Mouse (Mus musculus) intestine, postnatal 0 days (tissue): ENCODE measurements around the gene Prmt3. TPM values are rescaled to one million over a fixed set of nuclear protein-coding genes. Genes with fewer than 3 reads are reported as not detected.

Experiments used
- ATAC-seq: fragments of 200-750 bp; cut with Nextera tagmentation; 2 replicates; pipeline ENCODE4 v1.8.0; 2017; ENCODE audit warnings: mild to moderate bottlenecking, moderate TSS enrichment, moderate library complexity
- H3K27ac ChIP-seq: fragments of 300-500 bp; sonication (generic); 2 replicates; pipeline ENCODE4 v1.5.1; 2014; ENCODE audit warnings: mild to moderate bottlenecking, low read depth, low read length, moderate library complexity
- H3K27me3 ChIP-seq: fragments of 300-500 bp; sonication (generic); replicated peaks from 2 replicates; pipeline ENCODE4 v1.6.1; 2014; ENCODE audit warnings: low read length, mixed read lengths; ENCODE audit not compliant: control insufficient read depth, insufficient read depth
- H3K36me3 ChIP-seq: fragments of 300-500 bp; sonication (generic); 2 replicates; pipeline ENCODE4 v1.6.1; 2014; ENCODE audit warnings: mild to moderate bottlenecking, moderate library complexity; ENCODE audit not compliant: control insufficient read depth, insufficient read depth
- H3K4me1 ChIP-seq: fragments of 300-500 bp; sonication (generic); replicated peaks from 2 replicates; pipeline ENCODE4 v1.6.1; 2014; ENCODE audit warnings: antibody characterized with exemption, low read length, mixed read lengths; ENCODE audit not compliant: control insufficient read depth, insufficient read depth
- H3K4me2 ChIP-seq: fragments of 300-500 bp; sonication (generic); replicated peaks from 2 replicates; pipeline ENCODE4 v1.6.1; 2014; ENCODE audit warnings: low read depth, mild to moderate bottlenecking, moderate library complexity
- H3K4me3 ChIP-seq: fragments of 300-500 bp; sonication (generic); 2 replicates; pipeline ENCODE4 v1.5.1; 2014; ENCODE audit warnings: low read depth, low read length
- H3K9ac ChIP-seq: fragments of 300-500 bp; sonication (generic); 2 replicates; pipeline ENCODE4 v1.6.1; 2014; ENCODE audit warnings: mild to moderate bottlenecking, low read depth, low read length
- H3K9me3 ChIP-seq: fragments of 300-500 bp; sonication (generic); 2 replicates; pipeline ENCODE4 v1.6.1; 2016; ENCODE audit warnings: mixed run types; ENCODE audit not compliant: control insufficient read depth
- CTCF ChIP-seq: sonication (generic); IDR thresholded peaks from 2 replicates; pipeline ENCODE4 v1.5.1; 2016; ENCODE audit warnings: low read depth, mild to moderate bottlenecking, control low read depth, antibody characterized with exemption, moderate library complexity
- WGBS: fragments of 180-500 bp; shearing (Covaris S2); extraction: QIAGEN DNeasy Blood & Tissue Kit; methylation state at CpG from one replicate; pipeline ENCODE4 v1.1.7; 2014; 5-methylcytosine and 5-hydroxymethylcytosine counted together
- polyA plus RNA-seq: library from polyadenylated mRNA; unstranded; fragments of >200 nt; fragmentation: Nextera tagmentation; extraction: Ambion mirVana; gene quantifications from 2 replicates; pipeline ENCODE4 v1.2.1, GENCODE M21; 2015

Gene Prmt3
- polyA plus RNA-seq, 1 experiment from 2014 or later: 16.9 TPM

- H3K36me3 ChIP-seq: peaks cover 22% of the 10 kb centered on the region
- H3K4me2 ChIP-seq: no peak overlapping the region
- TF ChIP-seq CTCF: no peak
- no peak overlapping the region for H3K9ac ChIP-seq
- H3K27ac ChIP-seq: no peak overlapping the region
- H3K4me3 ChIP-seq: no peak overlapping the region
- 77% methylated on average over 5 of the region's 5 CpGs for WGBS
- H3K4me1 ChIP-seq: no peaks in the 10 kb centered on the region
- no peaks in the 10 kb centered on the region for H3K9me3 ChIP-seq
- no peak for ATAC-seq
- H3K27me3 ChIP-seq: no peaks in the 10 kb centered on the region
Observed at GRCm38 (mm10) chr7:49857347-49857746, 79.2 kb downstream of the Prmt3 start.

DNA sequence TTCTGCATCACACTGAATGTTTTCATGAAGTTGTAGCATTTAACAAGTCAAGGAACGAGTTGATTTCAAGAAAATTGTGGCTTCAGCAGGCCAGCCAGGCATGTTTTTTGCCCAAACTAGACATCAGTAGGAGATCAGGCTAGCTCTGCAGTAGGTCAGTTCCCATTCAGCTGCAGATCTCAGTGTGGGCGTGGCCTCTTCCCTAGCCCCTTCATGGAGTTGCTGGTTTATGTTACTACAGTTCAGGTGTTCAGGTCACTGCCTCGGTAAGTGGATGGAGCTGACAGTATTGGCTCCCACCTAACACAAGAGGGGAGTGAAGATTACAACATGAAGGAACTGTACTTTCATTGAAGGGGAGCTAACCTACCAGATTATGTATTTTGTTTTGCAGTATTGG is 80.1 kb downstream of the Prmt3 start:
- Histone ChIP-seq H3K36me3 (peaks cover 22% of the 10 kb centered on the region), H3K27me3 (no peaks in the 10 kb centered on the region), H3K27ac (no peak overlapping the region), H3K9me3 (no peaks in the 10 kb centered on the region), H3K4me1 (no peaks in the 10 kb centered on the region), H3K9ac (no peak overlapping the region), H3K4me3 (no peak overlapping the region), H3K4me2 (no peak overlapping the region)
- 78% methylated on average over 3 of the region's 3 CpGs for WGBS
- ATAC-seq: no peak
- no peak for TF ChIP-seq CTCF

DNA sequence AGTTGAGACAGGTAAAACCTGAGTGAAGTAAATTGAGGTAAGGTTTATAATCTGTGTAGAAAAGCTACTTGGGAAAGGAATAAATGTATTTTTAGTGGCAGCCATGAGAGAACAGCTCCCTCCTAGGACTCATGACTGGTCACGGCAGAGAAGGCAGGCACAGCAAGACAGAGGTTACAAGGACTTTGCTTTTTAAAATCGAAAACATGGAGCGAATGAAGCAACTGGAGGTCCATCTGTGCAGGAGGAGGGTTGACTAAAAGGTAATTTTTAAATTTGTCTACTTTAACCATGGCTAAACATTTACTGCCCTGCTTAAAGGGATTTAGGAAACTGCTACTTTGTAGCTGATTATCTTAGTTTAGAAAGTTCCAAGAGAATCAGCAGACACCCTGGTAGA is 81.7 kb downstream of the Prmt3 start:
- H3K4me3 ChIP-seq: no peak overlapping the region
- no peak overlapping the region for H3K4me2 ChIP-seq
- no peak for TF ChIP-seq CTCF
- H3K36me3 ChIP-seq: peaks cover 22% of the 10 kb centered on the region
- no peak overlapping the region for H3K9ac ChIP-seq
- H3K27ac ChIP-seq: no peak overlapping the region
- no peak for ATAC-seq
- H3K27me3 ChIP-seq: no peaks in the 10 kb centered on the region
- no peaks in the 10 kb centered on the region for H3K9me3 ChIP-seq
- WGBS: 97% methylated on average over 3 of the region's 3 CpGs
- no peaks in the 10 kb centered on the region for H3K4me1 ChIP-seq

GRCm38 (mm10) chr7:49861196-49861595 is 83.0 kb downstream of the Prmt3 start:
- ATAC-seq: no peak
- no peak overlapping the region for H3K4me3 ChIP-seq
- TF ChIP-seq CTCF: no peak
- no peaks in the 10 kb centered on the region for H3K4me1 ChIP-seq
- peaks cover 22% of the 10 kb centered on the region for H3K36me3 ChIP-seq
- no peaks in the 10 kb centered on the region for H3K27me3 ChIP-seq
- no peaks in the 10 kb centered on the region for H3K9me3 ChIP-seq
- H3K4me2 ChIP-seq: no peak overlapping the region
- no peak overlapping the region for H3K9ac ChIP-seq
- H3K27ac ChIP-seq: no peak overlapping the region
- WGBS: 96% methylated on average over 2 of the region's 2 CpGs

DNA sequence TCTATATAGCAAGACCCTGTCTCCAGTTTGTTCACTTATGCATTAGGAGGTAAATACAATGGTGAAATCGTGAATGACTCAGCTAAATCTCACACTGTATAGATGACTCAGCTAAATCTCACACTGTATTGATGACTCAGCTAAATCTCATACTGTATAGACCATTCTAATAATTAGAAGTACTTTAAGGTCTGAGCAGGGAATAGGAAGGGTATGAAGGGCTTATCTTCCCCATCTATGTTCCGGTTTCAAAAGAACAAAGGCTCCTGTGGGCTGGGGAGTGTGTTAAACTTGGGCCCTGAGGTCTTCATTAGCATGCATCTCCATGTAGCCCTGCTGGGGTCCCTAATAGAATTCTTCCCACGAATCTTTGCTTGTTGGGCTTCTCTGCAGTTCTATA is 85.6 kb downstream of the Prmt3 start:
- Histone ChIP-seq H3K27me3 (no peaks in the 10 kb centered on the region), H3K4me3 (no peak overlapping the region), H3K9me3 (no peaks in the 10 kb centered on the region), H3K36me3 (peaks cover 10% of the 10 kb centered on the region; the same call in 1 of the 2 replicates), H3K4me1 (no peaks in the 10 kb centered on the region), H3K27ac (no peak overlapping the region), H3K9ac (no peak overlapping the region), H3K4me2 (no peak overlapping the region)
- 74% methylated on average over 3 of the region's 3 CpGs for WGBS
- ATAC-seq: no peak
- TF ChIP-seq CTCF: no peak

DNA sequence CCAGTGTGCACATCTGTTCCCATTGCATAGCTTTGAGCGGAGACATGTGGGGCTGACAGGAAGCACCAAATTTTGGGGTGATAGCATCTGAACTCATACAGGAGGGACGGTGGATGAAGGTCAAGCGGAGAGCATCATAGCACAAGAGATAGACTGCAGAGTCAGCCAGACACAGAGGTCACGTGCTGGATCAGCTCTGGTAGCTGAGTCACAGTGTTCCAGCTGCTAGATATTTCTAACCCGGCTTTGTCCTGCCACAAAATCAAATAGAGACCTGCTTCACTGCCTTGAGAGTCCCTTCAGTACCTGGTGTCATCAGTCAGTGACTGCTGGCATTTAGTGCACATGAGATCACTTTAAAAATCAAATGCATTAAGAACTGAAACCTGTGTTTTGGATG is 91.5 kb downstream of the Prmt3 start:
- Histone ChIP-seq H3K4me3 (no peak overlapping the region), H3K36me3 (no peaks in the 10 kb centered on the region), H3K9ac (no peak overlapping the region), H3K4me2 (no peak overlapping the region), H3K27ac (no peak overlapping the region), H3K27me3 (no peaks in the 10 kb centered on the region), H3K9me3 (no peaks in the 10 kb centered on the region), H3K4me1 (no peaks in the 10 kb centered on the region)
- 68% methylated on average over 5 of the region's 5 CpGs for WGBS
- no peak for TF ChIP-seq CTCF
- no peak for ATAC-seq

DNA sequence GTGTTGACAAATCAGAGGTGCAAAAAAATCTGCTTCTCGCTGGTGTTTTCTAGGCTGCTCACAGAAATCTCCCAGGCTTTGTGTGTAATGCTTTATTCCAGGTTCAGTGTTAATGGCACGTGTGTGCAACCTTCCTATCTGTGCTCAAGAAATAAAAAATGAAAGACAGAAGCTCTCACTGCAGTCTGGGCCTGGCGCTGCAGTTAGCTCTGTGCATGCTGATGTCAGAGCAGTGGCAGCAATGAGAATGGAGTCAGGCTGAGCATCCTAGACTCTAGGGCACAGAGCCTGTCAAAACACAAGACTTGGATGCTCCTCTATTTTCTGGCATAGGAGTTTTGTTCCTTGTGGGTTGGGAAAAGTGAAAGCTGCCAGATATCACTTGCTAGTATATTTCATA is 92.1 kb downstream of the Prmt3 start:
- ATAC-seq: no peak
- no peak overlapping the region for H3K4me2 ChIP-seq
- no peaks in the 10 kb centered on the region for H3K27me3 ChIP-seq
- no peak overlapping the region for H3K4me3 ChIP-seq
- no peak for TF ChIP-seq CTCF
- no peaks in the 10 kb centered on the region for H3K9me3 ChIP-seq
- H3K9ac ChIP-seq: no peak overlapping the region
- H3K4me1 ChIP-seq: no peaks in the 10 kb centered on the region
- H3K36me3 ChIP-seq: no peaks in the 10 kb centered on the region
- no peak overlapping the region for H3K27ac ChIP-seq
- 74% methylated on average over 3 of the region's 3 CpGs for WGBS
